Mouse (Mus musculus) bone marrow, adult 2 months (tissue): ENCODE measurements at regions not wholly inside any gene's neighbourhood (a gene's known extent, or its start where the extent isn't known, plus 50 kb on each side); places are given as distances from the start of the nearest gene placed in this dataset.

ENCODE experiments used
- H3K27ac ChIP-seq: fragments of 200-500 bp; 2 replicates; pipeline ENCODE4 v1.5.1; 2012; ENCODE audit warnings: low read depth, mild to moderate bottlenecking, control low read depth, inconsistent platforms, low read length; ENCODE audit not compliant: control insufficient read depth, poor library complexity, insufficient read depth
- H3K4me1 ChIP-seq: fragments of 200-500 bp; 2 replicates; pipeline ENCODE4 v1.6.1; 2011; ENCODE audit warnings: low read length; ENCODE audit not compliant: control insufficient read depth, insufficient read depth
- H3K4me3 ChIP-seq: fragments of 200-500 bp; replicated peaks from 2 replicates; pipeline ENCODE3; 2011; ENCODE audit warnings: mild to moderate bottlenecking, low read depth, low read length, control low read depth; ENCODE audit not compliant: control insufficient read depth
- CTCF ChIP-seq: fragments of 200-500 bp; IDR thresholded peaks from 2 replicates; pipeline ENCODE4 v1.5.1; 2011; ENCODE audit warnings: low read length, control low read depth; ENCODE audit not compliant: control insufficient read depth, insufficient read depth
- POLR2A ChIP-seq: fragments of 200-500 bp; IDR thresholded peaks from 2 replicates; pipeline ENCODE4 v1.6.1; 2011; ENCODE audit warnings: low read depth, mild to moderate bottlenecking, control low read depth, low read length, borderline replicate concordance; ENCODE audit not compliant: control insufficient read depth
- WGBS: fragments of 180-500 bp; shearing (Covaris S2); methylation state at CpG from one replicate; pipeline ENCODE4 v1.1.7; 2018; 5-methylcytosine and 5-hydroxymethylcytosine counted together

DNA sequence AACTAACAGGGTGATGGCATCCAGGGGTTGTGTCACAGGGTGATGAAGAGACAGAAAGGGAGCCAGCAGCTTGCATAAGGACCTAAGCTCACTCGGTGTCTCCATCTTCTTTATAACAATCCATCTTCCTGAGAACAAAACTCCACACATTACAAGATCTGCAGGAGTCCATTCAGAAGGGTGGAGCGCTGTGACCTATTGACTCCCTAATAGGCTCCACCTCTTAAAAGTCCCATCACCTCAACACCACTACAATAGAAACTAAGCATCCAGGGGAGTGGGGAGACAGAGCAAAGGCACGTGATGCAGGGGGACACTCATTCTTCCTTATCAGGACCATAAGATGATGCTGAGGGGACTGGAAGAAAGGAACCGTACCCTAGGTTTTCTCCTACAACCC is 224.5 kb upstream of the Irx5 start:
- TF ChIP-seq CTCF = no peak
- no peak for TF ChIP-seq POLR2A
- no peaks in the 10 kb centered on the region for H3K4me1 ChIP-seq
- H3K27ac ChIP-seq = no peak overlapping the region
- WGBS = 82% methylated on average over 4 of the region's 4 CpGs
- no peak overlapping the region for H3K4me3 ChIP-seq

DNA sequence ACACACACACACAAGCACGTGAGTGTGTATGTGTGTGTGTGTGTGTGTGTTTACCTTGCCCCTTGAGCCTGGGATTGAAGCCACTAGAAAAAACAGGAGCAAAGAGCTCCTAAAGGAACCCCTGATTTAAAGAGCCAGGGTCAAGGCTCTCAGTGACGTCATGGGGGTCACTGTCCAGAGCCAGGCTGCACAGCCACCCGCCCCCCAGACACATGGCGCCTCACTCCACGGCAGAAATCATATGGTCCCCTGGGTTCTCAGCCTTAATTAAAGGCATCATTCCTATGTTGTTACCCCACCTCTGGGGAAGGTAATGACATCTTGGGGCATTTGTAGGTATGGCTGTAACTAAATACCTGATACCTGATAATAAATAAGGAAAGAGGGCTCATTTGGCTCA is 224.9 kb upstream of the Irx5 start:
- Histone ChIP-seq H3K27ac (no peak overlapping the region), H3K4me3 (no peak overlapping the region), H3K4me1 (no peaks in the 10 kb centered on the region)
- WGBS = 91% methylated on average over 5 of the region's 5 CpGs
- no peak for TF ChIP-seq POLR2A
- TF ChIP-seq CTCF = no peak

- TF ChIP-seq CTCF (no peak), POLR2A (no peak)
- no peak overlapping the region for H3K4me3 ChIP-seq
Measured at GRCm38 (mm10) chr8:92130025-92130557, 227.3 kb upstream of the Irx5 start.

DNA sequence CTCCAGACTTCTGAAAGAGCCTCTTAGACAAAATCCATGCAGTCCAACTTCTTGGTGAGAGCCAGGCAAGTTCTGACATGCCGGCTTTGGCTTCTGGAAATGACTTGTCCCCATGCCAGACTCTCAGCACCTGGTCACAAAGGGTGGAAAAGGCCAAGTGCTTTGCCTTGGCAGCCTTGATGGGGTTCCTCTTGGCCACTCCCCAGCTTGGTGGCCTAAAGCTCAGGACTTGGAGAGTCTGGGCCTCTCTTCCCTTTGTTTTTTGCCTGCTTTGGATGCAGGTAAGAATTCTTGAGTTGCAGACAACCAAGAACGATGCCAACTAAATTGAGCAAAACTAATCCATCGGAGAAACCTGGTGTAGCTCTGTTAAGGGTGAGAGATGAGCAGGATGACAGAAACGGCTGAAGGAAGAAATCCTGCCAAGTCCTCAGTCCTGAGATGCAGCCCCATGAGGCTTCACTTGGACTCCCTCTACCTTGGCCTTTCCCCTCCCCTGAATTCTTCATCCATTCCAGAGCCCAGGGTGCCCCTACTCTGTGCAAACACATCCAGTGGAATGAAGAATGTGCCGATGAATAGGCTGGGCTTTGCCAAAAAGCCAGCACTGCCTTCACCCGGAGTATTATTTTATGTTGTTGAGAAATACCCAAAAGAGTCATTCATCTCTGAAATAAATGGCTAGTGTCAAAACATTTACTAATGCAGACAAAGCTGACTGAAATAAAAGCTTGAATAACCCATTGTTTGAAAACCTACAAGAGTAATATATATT is 228.0 kb upstream of the Irx5 start:
- TF ChIP-seq POLR2A = no peak
- TF ChIP-seq CTCF = no peak
- Histone ChIP-seq H3K4me1 (no peaks in the 10 kb centered on the region), H3K4me3 (no peak overlapping the region), H3K27ac (no peak overlapping the region)
- WGBS = 83% methylated on average over 6 of the region's 6 CpGs

More at GRCm38 (mm10) chr8:92130025-92130557, 227.3 kb upstream of the Irx5 start:
- WGBS = 80% methylated on average over 8 of the region's 8 CpGs
- H3K4me1 ChIP-seq = no peaks in the 10 kb centered on the region
- no peak overlapping the region for H3K27ac ChIP-seq

DNA sequence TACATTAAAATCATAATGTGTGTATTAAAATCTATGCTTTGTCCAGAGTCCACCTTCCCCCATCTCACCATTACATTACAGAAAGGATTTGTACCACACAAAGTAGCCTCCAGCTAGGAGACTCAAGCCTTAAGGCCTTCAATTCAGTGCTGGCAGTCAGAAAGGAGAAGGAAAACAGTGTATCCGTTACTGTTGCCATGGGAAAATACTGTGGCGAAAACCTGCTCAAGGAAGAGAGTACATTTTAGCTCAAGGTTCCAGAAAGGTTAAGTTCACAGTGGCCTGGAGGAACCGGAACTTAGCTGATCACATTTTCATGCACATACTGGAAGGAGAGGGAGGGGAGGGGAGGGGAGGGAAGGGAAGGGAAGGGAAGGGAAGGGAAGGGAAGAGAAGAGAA is 231.8 kb upstream of the Irx5 start:
- TF ChIP-seq POLR2A (no peak), CTCF (no peak)
- Histone ChIP-seq H3K27ac (no peak overlapping the region), H3K4me3 (no peak overlapping the region), H3K4me1 (no peaks in the 10 kb centered on the region)
- 57% methylated on average over 3 of the region's 3 CpGs for WGBS

DNA sequence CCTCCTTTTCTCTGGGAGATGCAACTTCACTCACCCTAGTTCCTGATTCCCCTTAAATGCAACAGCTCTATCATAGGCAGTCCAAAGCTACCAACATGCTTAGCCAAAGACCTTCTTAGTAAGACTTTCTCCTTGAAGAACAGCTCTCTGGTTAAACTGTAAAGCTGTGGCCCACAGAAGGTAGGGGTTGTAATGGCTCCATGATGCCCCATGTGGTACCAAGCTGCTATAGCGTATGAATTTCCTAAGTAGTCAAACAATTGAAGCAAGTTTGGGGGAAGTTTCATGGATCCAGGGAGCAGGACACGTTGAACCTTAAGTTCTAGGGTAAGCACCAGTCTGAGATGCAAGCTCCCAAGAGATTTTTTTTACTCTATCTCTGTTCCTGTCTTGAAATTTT is 236.1 kb upstream of the Irx5 start:
- no peak for TF ChIP-seq CTCF
- no peak for TF ChIP-seq POLR2A
- WGBS = 55% methylated on average over 2 of the region's 2 CpGs
- Histone ChIP-seq H3K27ac (no peak overlapping the region), H3K4me3 (no peak overlapping the region), H3K4me1 (no peaks in the 10 kb centered on the region)

GRCm38 (mm10) chr8:92115479-92116267 is 241.8 kb upstream of the Irx5 start:
- 92% methylated on average over 15 of the region's 15 CpGs for WGBS

More at GRCm38 (mm10) chr8:92115479-92116267, 241.8 kb upstream of the Irx5 start:
- TF ChIP-seq CTCF (no peak), POLR2A (no peak)
- Histone ChIP-seq H3K27ac (no peak overlapping the region), H3K4me1 (no peaks in the 10 kb centered on the region), H3K4me3 (no peak overlapping the region)
